Mouse (Mus musculus) megakaryocyte-erythroid progenitor cell, adult 5-6 weeks (primary cell): ENCODE data around the gene Fbxw8. TPM values are rescaled to one million over a fixed set of nuclear protein-coding genes. Genes with fewer than 3 reads are reported as not detected.

ENCODE experiments used
- ATAC-seq: replicated peaks from 2 replicates; pipeline ENCODE4 v1.8.0; 2016; ENCODE audit warnings: mild to moderate bottlenecking, inconsistent platforms; ENCODE audit not compliant: severe bottlenecking, poor library complexity, low FRiP score, low TSS enrichment
- total RNA-seq, 2 experiments: library from RNA; stranded (forward) in 1 of 2; stranded (reverse) in 1 of 2; fragments of 200-1000, 215-1000 nt in 1 of 2; fragments of >200 nt in 1 of 2; fragmentation: Nextera tagmentation in 1 of 2; gene quantifications; 2 replicates each; pipeline ENCODE4 v1.2.3; 2014 to 2017

The Fbxw8 gene
- total RNA-seq, 2 experiments from 2014 or later, result 18.1 to 23.8 TPM

DNA sequence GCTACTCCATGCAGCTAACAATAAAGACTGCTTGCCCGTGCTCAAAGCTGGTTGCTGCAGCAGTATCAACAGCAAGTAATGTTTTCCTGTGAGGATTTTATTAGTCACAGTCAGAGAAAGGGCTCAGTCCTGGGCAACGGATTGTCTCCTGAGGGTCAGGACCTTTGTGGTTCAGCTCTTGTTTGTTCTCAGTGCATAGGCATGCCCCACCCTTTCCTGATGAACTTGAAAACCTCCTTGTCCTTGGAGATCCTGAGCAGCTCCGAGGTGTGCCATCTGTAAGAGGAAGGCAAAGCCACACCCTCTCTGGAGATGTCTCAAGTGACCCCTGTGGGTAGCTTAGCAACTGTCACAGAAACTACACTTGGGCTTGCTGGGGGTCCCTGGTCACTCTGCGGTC lies 5.4 kb upstream of the Fbxw8 start:
- no peak for ATAC-seq

DNA sequence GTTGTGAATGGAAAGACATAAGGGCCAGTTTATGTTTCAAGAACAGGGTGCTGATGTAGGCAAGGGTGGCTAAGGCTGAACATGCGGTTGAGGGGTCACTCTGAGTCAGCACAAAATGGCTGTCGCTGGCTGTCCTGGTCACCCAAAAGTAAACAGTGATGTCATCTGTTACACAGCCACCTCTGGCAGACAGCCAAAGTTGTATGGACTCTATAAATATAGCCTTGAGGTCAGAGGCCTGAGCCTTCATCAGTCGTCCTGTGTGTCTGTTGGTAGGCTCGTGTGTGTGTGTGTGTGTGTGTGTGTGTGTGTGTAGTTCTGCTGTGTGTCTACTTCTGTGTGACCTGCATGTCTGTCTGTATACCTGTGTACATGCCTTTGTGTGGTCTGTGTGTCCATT lies 1.7 kb upstream of the Fbxw8 start:
- ATAC-seq, result no peak

DNA sequence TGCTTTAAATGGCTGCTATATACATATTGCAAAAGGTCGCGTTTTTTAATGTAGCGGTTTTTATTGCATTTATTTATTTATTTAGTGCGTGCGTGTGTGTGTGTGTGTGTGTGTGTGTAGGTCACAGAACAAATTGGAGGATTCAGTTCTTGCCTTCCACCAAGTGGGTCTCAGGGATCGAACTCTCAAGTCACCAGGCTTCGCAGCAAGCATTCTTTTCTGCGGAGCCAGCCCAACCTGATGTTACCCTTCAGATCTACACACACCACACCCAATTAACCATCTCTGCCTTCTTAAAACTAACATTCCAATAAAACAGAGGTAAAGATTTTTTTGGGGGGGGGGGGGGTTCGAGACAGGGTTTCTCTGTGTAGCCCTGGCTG lies 292 bp upstream of the Fbxw8 start:
- no peak for ATAC-seq

DNA sequence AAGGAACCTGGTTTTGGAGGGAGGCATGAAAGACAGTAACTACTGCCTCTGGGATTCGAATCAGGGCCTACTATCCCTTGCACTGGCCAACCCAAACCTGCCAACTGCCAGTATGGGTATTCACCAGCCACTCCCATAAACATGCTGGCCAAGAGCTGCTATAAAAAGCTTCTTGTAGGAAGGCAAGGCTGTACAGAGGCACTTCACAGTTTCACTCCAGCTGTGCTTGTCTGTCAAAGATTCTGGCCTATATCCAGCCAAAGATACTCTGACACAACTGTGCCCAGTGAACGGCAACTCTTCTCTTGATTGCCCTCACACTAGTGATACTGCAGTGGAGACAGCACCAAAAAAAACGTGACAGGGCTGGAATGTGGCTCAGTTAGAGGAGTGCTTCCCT lies 5.6 kb downstream of the Fbxw8 start:
- ATAC-seq, result no peak

DNA sequence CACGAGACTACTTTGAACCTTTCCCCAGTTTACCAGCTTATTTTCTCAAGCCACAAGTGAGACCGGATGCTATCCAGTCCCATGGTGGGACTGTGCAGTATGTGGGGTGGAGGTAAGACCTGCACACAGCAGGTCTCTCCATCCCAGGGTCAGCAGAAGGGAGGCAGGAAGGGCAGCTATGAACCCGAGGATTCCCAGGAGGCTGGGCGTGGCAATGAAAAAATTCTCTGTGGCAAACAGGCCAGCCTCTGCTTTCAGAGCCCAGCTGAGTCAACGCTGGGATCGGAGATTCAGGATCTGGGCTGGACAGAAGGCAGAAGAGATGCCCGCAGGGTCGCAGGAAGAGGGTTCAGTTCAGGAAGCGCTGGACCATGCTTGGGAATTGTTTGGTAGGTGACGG lies 8.0 kb downstream of the Fbxw8 start:
- no peak for ATAC-seq

DNA sequence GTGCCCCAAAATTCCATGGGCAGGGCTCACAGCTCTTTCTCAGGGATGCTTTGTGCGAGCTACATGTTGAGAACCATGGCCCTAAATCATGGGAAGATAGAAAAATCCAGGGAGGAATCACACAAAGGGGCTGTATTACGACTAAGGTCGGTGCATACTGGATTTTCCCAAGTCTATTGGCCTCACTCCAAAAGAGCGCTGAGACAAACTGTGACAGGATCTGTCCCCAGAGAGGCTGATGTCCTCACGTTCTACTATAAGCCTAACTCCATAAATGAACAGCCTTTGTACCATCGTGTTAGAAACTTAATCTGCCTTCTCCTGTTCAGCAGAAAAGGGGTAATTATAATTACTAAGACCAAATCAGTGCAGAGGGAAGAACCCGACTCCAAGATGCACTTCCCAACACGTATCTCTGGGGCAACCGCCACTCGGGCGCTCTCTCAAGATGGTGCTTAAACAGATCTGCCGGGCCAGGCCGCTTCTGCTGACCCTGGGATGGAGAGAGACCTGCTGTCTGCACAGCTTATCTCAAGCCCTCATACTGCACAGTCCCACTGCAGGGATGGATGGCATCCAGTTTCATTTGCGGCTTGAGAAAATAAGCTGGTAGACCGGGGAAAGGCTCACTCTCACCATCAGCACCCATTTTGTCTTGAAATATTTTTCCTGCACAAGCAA lies 9.1 kb downstream of the Fbxw8 start:
- ATAC-seq, result no peak

DNA sequence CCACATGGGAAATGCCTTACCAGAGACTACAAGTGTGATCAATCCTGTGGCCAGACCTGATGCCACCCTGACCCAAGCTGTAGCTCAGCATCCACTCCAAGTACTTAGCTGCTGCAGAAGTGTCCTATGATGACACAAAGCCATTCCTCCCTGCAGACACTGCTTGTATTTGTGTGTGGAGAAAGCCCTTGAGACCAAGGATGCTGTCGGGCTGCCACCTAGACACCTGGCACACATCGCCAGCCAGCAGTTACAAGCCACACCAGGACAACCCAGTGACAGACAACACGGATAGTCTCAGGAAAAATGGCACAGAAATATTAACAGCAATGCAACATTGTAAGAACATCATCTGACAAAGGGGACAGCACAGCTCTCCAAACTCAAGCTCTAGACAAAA lies 9.8 kb downstream of the Fbxw8 start:
- ATAC-seq, result no peak

DNA sequence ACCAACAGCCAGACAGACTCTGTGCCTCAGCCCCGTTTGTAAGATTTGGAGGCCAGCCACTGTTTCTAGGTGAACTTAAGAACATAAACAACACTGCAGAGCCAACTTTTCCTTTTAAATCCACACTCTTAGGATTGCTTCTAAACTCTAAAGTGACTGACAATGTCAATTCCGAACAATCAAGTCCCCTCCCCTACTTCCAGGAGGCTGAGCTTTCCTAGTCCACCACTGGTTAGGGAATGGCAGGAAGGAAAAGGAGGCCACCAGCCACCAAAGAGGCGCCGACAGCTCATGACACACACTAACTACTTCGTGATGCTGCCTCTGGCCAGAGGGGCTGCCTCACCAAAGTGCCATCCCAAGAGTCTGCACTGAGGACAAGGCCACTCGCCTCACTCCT lies 10.5 kb downstream of the Fbxw8 start:
- ATAC-seq, result no peak

DNA sequence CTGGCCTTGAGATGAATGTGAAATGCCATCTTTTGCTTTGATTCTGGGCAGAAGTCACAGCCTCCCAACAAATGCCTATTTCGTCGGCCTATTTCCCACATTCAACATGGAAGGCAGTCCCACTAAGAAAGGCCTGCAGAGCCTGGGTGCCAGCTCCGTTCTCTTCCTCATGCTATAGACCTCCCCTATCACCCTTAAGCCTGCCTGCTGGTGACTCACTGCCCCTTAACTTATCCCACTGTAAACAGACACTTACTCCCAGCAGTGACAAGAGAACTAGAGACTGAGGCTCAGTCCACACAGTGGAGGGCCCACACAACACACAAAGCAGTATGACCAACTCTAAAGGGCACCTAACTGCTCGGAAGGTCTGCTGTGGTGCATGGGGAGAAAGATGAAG lies 10.9 kb downstream of the Fbxw8 start:
- no peak for ATAC-seq

DNA sequence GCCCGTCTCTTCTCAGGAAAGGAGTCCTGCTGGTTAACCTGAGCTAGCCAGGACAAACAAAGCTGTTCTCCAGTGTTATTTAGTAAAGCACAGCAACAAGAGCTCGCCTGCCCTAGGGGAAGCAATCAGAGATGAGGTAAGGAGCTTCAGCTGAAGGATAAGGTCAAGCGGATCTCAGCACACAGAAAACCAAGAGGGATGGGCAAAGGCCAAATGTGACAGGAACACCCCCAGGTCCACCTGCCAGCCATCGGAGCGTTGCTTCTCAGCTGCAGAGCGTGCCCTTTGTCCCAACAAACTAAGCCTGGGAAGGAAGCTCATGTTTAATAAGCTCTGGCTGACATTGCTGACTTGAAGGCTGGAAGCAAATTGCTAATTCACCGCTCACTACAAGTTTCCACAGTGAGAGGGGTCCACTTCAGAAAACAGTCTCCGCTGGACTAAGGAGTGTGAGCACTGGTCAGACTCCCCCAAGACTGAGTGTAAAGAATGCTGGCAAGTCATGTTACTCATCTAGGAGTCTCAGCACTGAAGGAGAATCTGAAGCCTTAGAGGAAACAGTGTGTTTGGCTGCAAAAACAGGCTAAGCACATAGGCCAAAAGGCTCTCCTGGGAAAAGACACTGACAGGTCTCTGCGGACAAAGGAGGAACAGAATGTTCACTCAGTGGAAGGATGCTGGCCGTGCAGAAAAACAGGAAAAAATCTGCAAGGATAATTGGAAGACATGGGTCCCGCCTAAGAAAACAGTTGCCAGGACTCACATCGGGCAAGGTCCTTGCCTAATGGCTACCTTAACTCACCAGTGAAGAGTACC lies 11.8 kb downstream of the Fbxw8 start:
- ATAC-seq, result no peak

DNA sequence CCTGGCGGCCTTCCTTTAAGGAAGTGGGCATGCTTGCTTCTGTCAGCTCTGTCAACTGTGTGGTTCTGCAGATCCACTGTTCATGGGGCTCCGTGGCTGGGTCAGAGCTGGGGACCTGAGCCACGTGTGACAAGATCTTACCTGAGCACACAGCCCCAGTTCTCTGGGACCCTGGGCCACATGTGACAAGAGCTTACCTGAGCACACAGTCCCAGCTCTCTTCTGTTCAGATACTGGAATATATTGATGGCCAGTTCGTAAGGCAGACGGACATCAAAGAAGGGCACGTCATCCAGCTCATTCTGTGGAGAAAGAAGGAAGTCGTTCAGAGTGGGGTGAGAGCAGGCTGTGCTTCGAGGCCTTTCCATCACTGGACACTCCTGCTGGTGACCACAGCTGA lies 12.8 kb downstream of the Fbxw8 start:
- ATAC-seq, result no peak

DNA sequence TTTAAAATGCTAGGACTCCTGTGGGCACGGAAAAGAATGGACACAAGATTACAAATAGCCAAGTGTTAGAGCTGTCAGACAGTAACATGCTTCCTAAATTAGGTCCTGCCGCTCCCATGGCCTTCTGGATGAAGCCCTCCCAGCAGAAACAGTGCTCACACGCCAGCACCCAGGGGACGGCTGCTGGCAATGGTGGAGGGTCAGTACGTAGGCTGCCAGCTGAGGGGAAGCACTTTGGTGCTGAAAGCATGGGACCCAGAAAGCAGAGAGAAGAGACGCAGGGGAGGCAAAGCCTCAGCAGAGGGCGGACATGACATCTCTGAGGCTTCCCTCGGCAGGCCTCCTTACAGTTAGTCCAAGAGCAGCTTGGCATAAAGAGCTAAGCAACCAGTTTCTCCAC lies 15.6 kb downstream of the Fbxw8 start:
- no peak for ATAC-seq

DNA sequence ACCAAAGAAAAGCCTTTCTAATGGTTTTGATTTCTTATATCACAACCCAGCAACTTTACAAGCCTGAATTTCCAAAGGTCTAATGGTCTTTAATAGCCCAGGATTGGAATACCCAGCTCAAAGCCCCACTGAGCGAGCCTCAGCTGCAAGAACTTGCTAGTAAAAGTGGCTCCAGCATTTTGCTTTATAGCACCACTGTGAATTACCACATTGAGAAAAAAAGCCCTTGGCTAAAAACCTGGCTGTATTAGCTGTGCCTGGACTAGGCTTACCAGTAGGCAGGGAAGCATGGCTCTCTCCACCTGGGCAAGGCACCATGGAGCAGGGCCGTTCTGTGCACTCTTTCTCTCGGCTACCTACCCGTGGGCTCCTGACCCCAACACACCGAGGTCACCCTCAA lies 18.9 kb downstream of the Fbxw8 start:
- no peak for ATAC-seq

DNA sequence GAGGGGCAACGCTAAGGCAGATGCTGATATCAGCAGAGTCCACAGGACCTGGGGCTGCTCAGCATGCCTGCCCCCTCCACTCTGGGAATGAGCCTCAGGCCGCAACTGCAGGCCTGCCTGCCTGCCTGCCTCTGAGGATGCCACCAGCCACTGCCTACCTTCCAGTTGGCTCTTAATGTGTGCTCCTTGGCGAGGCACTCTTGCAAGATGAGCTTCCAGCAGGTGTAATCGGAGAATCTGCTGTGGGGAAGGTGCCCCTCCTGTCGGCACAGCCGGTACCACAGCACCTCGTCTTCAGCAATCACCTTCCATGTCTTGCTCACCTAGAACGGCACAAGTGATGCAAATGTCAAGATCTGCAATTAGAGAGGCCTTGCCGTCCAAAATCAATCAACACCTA lies 26.6 kb downstream of the Fbxw8 start:
- ATAC-seq, result no peak

DNA sequence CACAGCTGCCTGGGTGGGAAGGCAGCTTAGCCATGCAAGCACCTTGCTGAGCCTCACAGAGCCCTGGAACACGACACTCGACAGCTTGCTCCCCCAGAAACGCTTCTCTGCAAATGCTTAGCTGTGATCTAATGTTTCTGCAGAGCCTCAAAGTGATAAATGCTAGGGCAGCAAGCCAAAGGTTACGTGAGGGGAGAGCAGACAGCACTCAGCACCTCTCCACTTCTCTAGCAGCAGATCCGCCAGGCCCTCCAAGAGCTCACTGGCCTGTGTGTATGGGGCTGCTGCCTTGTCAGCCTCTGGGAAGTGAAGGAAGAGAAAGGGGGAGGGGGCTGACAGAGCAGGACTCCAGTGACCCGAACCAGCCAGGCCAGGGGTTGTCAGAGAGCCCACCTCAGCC lies 27.1 kb downstream of the Fbxw8 start:
- no peak for ATAC-seq

DNA sequence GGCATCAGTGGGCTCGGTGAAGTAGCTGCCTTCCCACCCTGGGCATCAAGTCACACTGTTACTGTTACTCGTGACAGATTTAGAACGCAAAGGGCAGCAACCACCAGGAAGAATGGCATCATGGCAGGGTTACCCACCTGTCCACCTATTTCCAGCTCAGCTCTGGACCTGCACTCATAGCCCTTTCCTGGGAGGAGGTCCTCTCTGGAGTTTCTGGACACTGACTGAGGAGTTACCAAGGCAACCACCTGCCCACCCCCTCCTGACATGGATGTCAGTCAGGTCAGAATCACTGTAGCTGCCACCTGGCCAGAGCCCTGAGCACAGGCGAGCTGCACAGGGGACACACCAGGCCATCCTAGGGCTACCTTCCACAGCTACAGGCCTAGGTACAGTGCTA lies 28.6 kb downstream of the Fbxw8 start:
- no peak for ATAC-seq

DNA sequence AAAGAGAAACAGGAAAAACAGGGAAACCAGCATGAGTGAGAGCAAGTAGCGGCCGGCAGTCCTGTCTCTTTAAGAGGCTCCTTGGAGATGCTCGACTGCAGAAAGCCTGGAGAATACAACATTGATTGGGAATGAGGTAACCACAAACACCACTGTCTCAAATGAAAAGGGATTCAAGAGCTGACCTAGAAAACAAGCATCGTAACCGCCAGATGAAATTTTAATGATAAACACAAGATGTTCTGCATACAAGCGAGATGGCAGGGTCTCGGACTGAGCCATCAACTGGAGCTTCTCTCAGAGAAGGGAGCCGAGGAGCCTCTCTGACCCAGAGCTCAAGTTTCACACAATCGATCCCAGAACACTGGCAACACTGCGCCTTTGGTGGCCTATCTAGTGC lies 32.2 kb downstream of the Fbxw8 start:
- ATAC-seq, result no peak

DNA sequence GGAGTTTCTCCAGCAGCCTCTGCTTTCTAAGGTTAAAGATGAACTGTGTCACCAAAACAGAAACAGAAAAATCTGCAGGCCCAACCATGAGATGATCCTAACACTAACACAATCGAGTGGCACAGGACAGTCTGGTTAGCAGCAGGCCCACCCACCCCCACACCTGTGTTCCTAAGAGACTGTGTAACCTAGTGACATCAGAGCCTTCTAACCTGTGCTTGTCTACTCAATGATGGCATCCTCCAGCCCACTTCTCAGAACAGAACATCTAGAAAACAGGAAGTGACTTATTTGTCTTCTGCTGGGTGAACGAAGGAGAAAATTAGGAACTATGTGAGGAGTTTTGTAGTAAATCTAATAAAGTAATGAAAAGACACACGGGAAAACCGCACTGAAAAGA lies 33.3 kb downstream of the Fbxw8 start:
- no peak for ATAC-seq

DNA sequence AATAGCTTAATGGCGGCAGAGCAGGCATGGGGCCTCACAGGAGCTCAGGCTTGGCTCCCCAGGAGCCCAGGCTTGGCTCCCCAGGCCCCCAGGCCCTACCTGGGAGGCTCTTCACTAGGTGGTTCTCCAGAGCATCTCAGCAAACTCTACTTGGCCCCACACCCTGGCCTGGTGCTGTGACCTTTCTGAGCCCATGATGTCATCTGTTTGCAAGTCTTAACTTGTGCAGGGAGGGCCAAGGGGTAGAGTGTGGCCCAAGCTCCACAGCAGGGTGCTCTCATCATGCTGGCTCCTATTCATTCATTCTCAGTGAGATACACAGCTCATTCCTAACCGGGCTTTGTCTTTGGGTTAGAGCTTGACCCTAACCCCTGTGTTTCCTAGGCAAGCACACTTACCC lies 34.6 kb downstream of the Fbxw8 start:
- no peak for ATAC-seq

DNA sequence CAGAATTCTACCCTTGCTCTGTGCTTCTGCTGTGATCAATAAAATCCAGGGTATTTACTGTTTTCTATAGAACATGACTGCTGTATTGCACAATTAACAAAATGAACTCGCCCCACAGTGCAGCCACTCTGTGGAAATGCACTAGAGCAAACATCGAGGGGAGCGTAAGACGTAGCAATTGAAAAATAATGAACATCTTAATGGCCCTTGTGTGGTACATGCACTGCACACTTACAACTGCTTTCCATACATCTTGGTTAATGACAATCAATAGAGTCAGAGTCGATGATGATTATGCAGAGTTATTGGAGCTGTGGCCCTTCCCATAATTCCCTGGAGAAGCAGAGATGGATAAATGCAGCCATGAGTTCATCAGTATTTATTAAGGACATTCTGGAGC lies 36.3 kb downstream of the Fbxw8 start:
- no peak for ATAC-seq

DNA sequence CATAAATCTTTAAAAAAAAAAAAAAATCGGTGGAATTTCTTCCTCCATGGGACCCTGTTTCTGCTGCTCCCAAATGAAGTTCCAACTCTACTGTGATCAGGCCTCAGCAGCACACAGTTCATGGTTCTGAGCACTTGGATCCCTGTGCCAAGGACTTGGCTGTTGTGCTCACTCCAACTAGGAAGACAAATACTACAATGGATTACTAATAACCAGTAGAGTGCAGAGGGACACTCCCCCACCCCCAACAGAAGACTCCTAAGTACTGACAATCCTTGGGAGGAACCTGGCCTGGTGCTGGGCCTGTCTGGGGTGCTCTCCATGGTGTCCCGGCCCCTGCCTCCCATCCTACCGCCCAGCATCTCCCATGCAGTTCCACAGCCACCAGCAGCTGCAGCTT lies 36.9 kb downstream of the Fbxw8 start:
- ATAC-seq, result no peak
